Mouse (Mus musculus): ENCODE measurements around the gene Matn4. TPM values are rescaled to one million over a fixed set of nuclear protein-coding genes. Genes with fewer than 3 reads are reported as not detected.

The Matn4 gene
- polyA plus RNA-seq, 1 experiment: 0.82 TPM

GRCm38 (mm10) chr2:164382971-164383370, 22.0 kb downstream of the Matn4 start:
- TF ChIP-seq CTCF (IDR thresholded peaks at IDR 0.05; ENCODE audit: borderline replicate concordance, control insufficient read depth, extremely low read depth, insufficient read depth, low read length, poor library complexity) (no peak), POLR2A (IDR thresholded peaks at IDR 0.05; ENCODE audit: control insufficient read depth, extremely low read depth, insufficient read depth, low read length, poor library complexity) (no peak)
- 62% methylated on average over 3 of the region's 3 CpGs for WGBS
- H3K27ac ChIP-seq (ENCODE audit: control insufficient read depth, insufficient read depth, low read length): no peak overlapping the region
- DNase-seq: no peak
- no peak overlapping the region for H3K4me3 ChIP-seq (ENCODE audit: control insufficient read depth, insufficient read depth, low read length)
- H3K36me3 ChIP-seq (ENCODE audit: control insufficient read depth, insufficient read depth, low read length): no peaks in the 10 kb centered on the region
- no peaks in the 10 kb centered on the region for H3K4me1 ChIP-seq (replicated peaks; ENCODE audit: control insufficient read depth, insufficient read depth, low read length)
- H3K27me3 ChIP-seq (ENCODE audit: control insufficient read depth, insufficient read depth, low read length): no peaks in the 10 kb centered on the region; the same call in 1 of the 2 replicates

- Histone ChIP-seq H3K27me3 (ENCODE audit: control insufficient read depth, insufficient read depth, low read length) (no peaks in the 10 kb centered on the region; the same call in 1 of the 2 replicates), H3K4me1 (replicated peaks; ENCODE audit: control insufficient read depth, insufficient read depth, low read length) (no peaks in the 10 kb centered on the region), H3K36me3 (ENCODE audit: control insufficient read depth, insufficient read depth, low read length) (no peaks in the 10 kb centered on the region), H3K27ac (ENCODE audit: control insufficient read depth, insufficient read depth, low read length) (no peak overlapping the region), H3K4me3 (ENCODE audit: control insufficient read depth, insufficient read depth, low read length) (no peak overlapping the region)
- no peak for TF ChIP-seq CTCF (IDR thresholded peaks at IDR 0.05; ENCODE audit: borderline replicate concordance, control insufficient read depth, extremely low read depth, insufficient read depth, low read length, poor library complexity)
- TF ChIP-seq POLR2A (IDR thresholded peaks at IDR 0.05; ENCODE audit: control insufficient read depth, extremely low read depth, insufficient read depth, low read length, poor library complexity): no peak
- no peak for DNase-seq
- WGBS: 90% methylated on average over 8 of the region's 8 CpGs
Observed at GRCm38 (mm10) chr2:164381726-164382125, 23.2 kb downstream of the Matn4 start.

- DNase-seq: no peak
- Histone ChIP-seq H3K27ac (ENCODE audit: control insufficient read depth, insufficient read depth, low read length) (no peak overlapping the region), H3K27me3 (ENCODE audit: control insufficient read depth, insufficient read depth, low read length) (no peaks in the 10 kb centered on the region), H3K4me1 (replicated peaks; ENCODE audit: control insufficient read depth, insufficient read depth, low read length) (no peaks in the 10 kb centered on the region), H3K36me3 (ENCODE audit: control insufficient read depth, insufficient read depth, low read length) (no peaks in the 10 kb centered on the region), H3K4me3 (ENCODE audit: control insufficient read depth, insufficient read depth, low read length) (no peak overlapping the region)
- TF ChIP-seq CTCF (IDR thresholded peaks at IDR 0.05; ENCODE audit: borderline replicate concordance, control insufficient read depth, extremely low read depth, insufficient read depth, low read length, poor library complexity): no peak
- no peak for TF ChIP-seq POLR2A (IDR thresholded peaks at IDR 0.05; ENCODE audit: control insufficient read depth, extremely low read depth, insufficient read depth, low read length, poor library complexity)
- WGBS: 91% methylated on average over 15 of the region's 15 CpGs
Observed at GRCm38 (mm10) chr2:164377478-164378426, 27.2 kb downstream of the Matn4 start.

GRCm38 (mm10) chr2:164373187-164373586, 31.8 kb downstream of the Matn4 start:
- TF ChIP-seq POLR2A (IDR thresholded peaks at IDR 0.05; ENCODE audit: control insufficient read depth, extremely low read depth, insufficient read depth, low read length, poor library complexity) (no peak), CTCF (IDR thresholded peaks at IDR 0.05; ENCODE audit: borderline replicate concordance, control insufficient read depth, extremely low read depth, insufficient read depth, low read length, poor library complexity) (no peak)
- 39% methylated on average over 4 of the region's 4 CpGs for WGBS
- H3K4me3 ChIP-seq (ENCODE audit: control insufficient read depth, insufficient read depth, low read length): no peak overlapping the region
- no peak for DNase-seq
- no peaks in the 10 kb centered on the region for H3K4me1 ChIP-seq (replicated peaks; ENCODE audit: control insufficient read depth, insufficient read depth, low read length)
- H3K36me3 ChIP-seq (ENCODE audit: control insufficient read depth, insufficient read depth, low read length): no peaks in the 10 kb centered on the region
- no peak overlapping the region for H3K27ac ChIP-seq (ENCODE audit: control insufficient read depth, insufficient read depth, low read length)
- H3K27me3 ChIP-seq (ENCODE audit: control insufficient read depth, insufficient read depth, low read length): no peaks in the 10 kb centered on the region

GRCm38 (mm10) chr2:164372408-164373053, 32.4 kb downstream of the Matn4 start:
- DNase-seq: no peak
- Histone ChIP-seq H3K27ac (ENCODE audit: control insufficient read depth, insufficient read depth, low read length) (no peak overlapping the region), H3K27me3 (ENCODE audit: control insufficient read depth, insufficient read depth, low read length) (no peaks in the 10 kb centered on the region), H3K36me3 (ENCODE audit: control insufficient read depth, insufficient read depth, low read length) (no peaks in the 10 kb centered on the region), H3K4me1 (replicated peaks; ENCODE audit: control insufficient read depth, insufficient read depth, low read length) (no peaks in the 10 kb centered on the region), H3K4me3 (ENCODE audit: control insufficient read depth, insufficient read depth, low read length) (no peak overlapping the region)
- 9% methylated on average over 3 of the region's 3 CpGs for WGBS
- TF ChIP-seq POLR2A (IDR thresholded peaks at IDR 0.05; ENCODE audit: control insufficient read depth, extremely low read depth, insufficient read depth, low read length, poor library complexity) (no peak), CTCF (IDR thresholded peaks at IDR 0.05; ENCODE audit: borderline replicate concordance, control insufficient read depth, extremely low read depth, insufficient read depth, low read length, poor library complexity) (no peak)

GRCm38 (mm10) chr2:164371371-164371770, 33.6 kb downstream of the Matn4 start:
- H3K27ac ChIP-seq (ENCODE audit: control insufficient read depth, insufficient read depth, low read length): no peak overlapping the region
- TF ChIP-seq POLR2A (IDR thresholded peaks at IDR 0.05; ENCODE audit: control insufficient read depth, extremely low read depth, insufficient read depth, low read length, poor library complexity): no peak
- no peak for TF ChIP-seq CTCF (IDR thresholded peaks at IDR 0.05; ENCODE audit: borderline replicate concordance, control insufficient read depth, extremely low read depth, insufficient read depth, low read length, poor library complexity)
- H3K4me3 ChIP-seq (ENCODE audit: control insufficient read depth, insufficient read depth, low read length): no peak overlapping the region
- no peaks in the 10 kb centered on the region for H3K4me1 ChIP-seq (replicated peaks; ENCODE audit: control insufficient read depth, insufficient read depth, low read length)
- H3K27me3 ChIP-seq (ENCODE audit: control insufficient read depth, insufficient read depth, low read length): no peaks in the 10 kb centered on the region
- no peak for DNase-seq
- 97% methylated on average over 3 of the region's 3 CpGs for WGBS
- H3K36me3 ChIP-seq (ENCODE audit: control insufficient read depth, insufficient read depth, low read length): no peaks in the 10 kb centered on the region
